Mouse (Mus musculus) embryonic facial prominence, embryonic 13.5 days (tissue): ENCODE measurements around the gene Coq8a. TPM values are rescaled to one million over a fixed set of nuclear protein-coding genes. Genes with fewer than 3 reads are reported as not detected.

Source experiments
- polyA plus RNA-seq: library from polyadenylated mRNA; unstranded; fragments of >200 nt; fragmentation: Nextera tagmentation; extraction: Ambion mirVana; gene quantifications from 2 replicates; pipeline ENCODE4 v1.2.1, GENCODE M21; 2015

Gene Coq8a
- polyA plus RNA-seq, 1 experiment from 2014 or later, result 4.1 TPM

Other genes with a start within 250 kb of the Coq8a start
- gene Cdc42bpa, start 239.1 kb downstream of the Coq8a start, polyA plus RNA-seq, result 21.1 and 24.4 TPM in 2 replicates
- 9.4 and 11.3 TPM in 2 replicates for gene Psen2, start 63.8 kb upstream of the Coq8a start, polyA plus RNA-seq
- gene Itpkb, start 130.9 kb upstream of the Coq8a start, polyA plus RNA-seq, result 11.2 and 12.2 TPM in 2 replicates